Mouse (Mus musculus) kidney, postnatal 10 days (tissue): Measurements from ENCODE around the gene Supt4a.

Experiments used
- DNase-seq: peaks from one replicate; pipeline ENCODE4 v3.0.0; 2021; ENCODE audit warnings: mixed read lengths

The Supt4a gene

GRCm38 (mm10) chr11:87737175-87737740, at the start of gene Supt4a:
Gene Supt4a, plus strand, starts transcription at chr11:87737552.
- peak; percentile 98 for DNase-seq

- no peak for DNase-seq
Measured at GRCm38 (mm10) chr11:87688478-87689203, 48.7 kb upstream of the Supt4a start.

GRCm38 (mm10) chr11:87689402-87689808, 47.9 kb upstream of the Supt4a start:
- peak; percentile 79 for DNase-seq

GRCm38 (mm10) chr11:87690054-87690740, 47.2 kb upstream of the Supt4a start:
- no peak for DNase-seq

- no peak for DNase-seq
Measured at GRCm38 (mm10) chr11:87697131-87697682, 40.1 kb upstream of the Supt4a start.

- no peak for DNase-seq
Measured at GRCm38 (mm10) chr11:87698126-87698525, 39.2 kb upstream of the Supt4a start.

GRCm38 (mm10) chr11:87701108-87701507, 36.2 kb upstream of the Supt4a start:
- DNase-seq, result no peak

GRCm38 (mm10) chr11:87701877-87702620, 35.3 kb upstream of the Supt4a start:
- DNase-seq, result no peak

- DNase-seq, result no peak
Measured at GRCm38 (mm10) chr11:87703654-87704053, 33.7 kb upstream of the Supt4a start.

GRCm38 (mm10) chr11:87704289-87704688, 33.1 kb upstream of the Supt4a start:
- DNase-seq, result peak; percentile 54

GRCm38 (mm10) chr11:87707570-87707969, 29.8 kb upstream of the Supt4a start:
- DNase-seq, result no peak

- no peak for DNase-seq
Measured at GRCm38 (mm10) chr11:87708979-87709378, 28.4 kb upstream of the Supt4a start.

GRCm38 (mm10) chr11:87709513-87710261, 27.7 kb upstream of the Supt4a start:
- peak; percentile 83 for DNase-seq

GRCm38 (mm10) chr11:87710262-87710615, 27.1 kb upstream of the Supt4a start:
- no peak for DNase-seq

- no peak for DNase-seq
Measured at GRCm38 (mm10) chr11:87712188-87712587, 25.2 kb upstream of the Supt4a start.

GRCm38 (mm10) chr11:87715999-87716398, 21.4 kb upstream of the Supt4a start:
- DNase-seq, result no peak

- no peak for DNase-seq
Measured at GRCm38 (mm10) chr11:87719526-87719925, 17.8 kb upstream of the Supt4a start.

GRCm38 (mm10) chr11:87720324-87720723, 17.0 kb upstream of the Supt4a start:
- DNase-seq, result no peak

- no peak for DNase-seq
Measured at GRCm38 (mm10) chr11:87720839-87721238, 16.5 kb upstream of the Supt4a start.

GRCm38 (mm10) chr11:87722168-87722567, 15.2 kb upstream of the Supt4a start:
- DNase-seq, result no peak

GRCm38 (mm10) chr11:87722891-87723290, 14.5 kb upstream of the Supt4a start:
- no peak for DNase-seq

GRCm38 (mm10) chr11:87725515-87725914, 11.8 kb upstream of the Supt4a start:
- no peak for DNase-seq
